Mouse (Mus musculus) erythroblast, embryonic 14.5 days (primary cell): ENCODE data around the gene Avl9. TPM values are rescaled to one million over a fixed set of nuclear protein-coding genes. Genes with fewer than 3 reads are reported as not detected.

Experiments
- H3K27me3 ChIP-seq: 2 replicates; pipeline ENCODE4 v1.6.1; 2012; ENCODE audit warnings: inconsistent platforms; ENCODE audit not compliant: control insufficient read depth
- H3K36me3 ChIP-seq: 2 replicates; pipeline ENCODE4 v1.6.1; 2012; ENCODE audit warnings: mild to moderate bottlenecking, inconsistent platforms; ENCODE audit not compliant: control insufficient read depth
- H3K4me1 ChIP-seq: 2 replicates; pipeline ENCODE4 v1.6.1; 2012; ENCODE audit warnings: inconsistent platforms; ENCODE audit not compliant: control insufficient read depth
- H3K4me3 ChIP-seq: replicated peaks from 2 replicates; pipeline ENCODE3; 2012; ENCODE audit warnings: moderate library complexity, mild to moderate bottlenecking, inconsistent platforms
- H3K9me3 ChIP-seq: 2 replicates; pipeline ENCODE4 v1.6.1; 2012; ENCODE audit warnings: low read length, inconsistent platforms, mixed read lengths; ENCODE audit not compliant: control insufficient read depth
- GATA1 ChIP-seq: IDR thresholded peaks from 2 replicates; pipeline ENCODE4 v1.6.1; 2012; ENCODE audit warnings: low read length, inconsistent platforms, mixed read lengths
- TAL1 ChIP-seq: IDR thresholded peaks from 3 replicates; pipeline ENCODE4 v1.6.1; 2012; ENCODE audit warnings: low read length, inconsistent platforms, mixed read lengths
- polyA plus RNA-seq: library from polyadenylated mRNA; stranded (reverse); fragments of >175 nt; gene quantifications from 2 replicates; pipeline ENCODE4 v1.2.3, GENCODE M21; 2012

The Avl9 gene
- polyA plus RNA-seq: 0.18 and 0.20 TPM in 2 replicates

DNA sequence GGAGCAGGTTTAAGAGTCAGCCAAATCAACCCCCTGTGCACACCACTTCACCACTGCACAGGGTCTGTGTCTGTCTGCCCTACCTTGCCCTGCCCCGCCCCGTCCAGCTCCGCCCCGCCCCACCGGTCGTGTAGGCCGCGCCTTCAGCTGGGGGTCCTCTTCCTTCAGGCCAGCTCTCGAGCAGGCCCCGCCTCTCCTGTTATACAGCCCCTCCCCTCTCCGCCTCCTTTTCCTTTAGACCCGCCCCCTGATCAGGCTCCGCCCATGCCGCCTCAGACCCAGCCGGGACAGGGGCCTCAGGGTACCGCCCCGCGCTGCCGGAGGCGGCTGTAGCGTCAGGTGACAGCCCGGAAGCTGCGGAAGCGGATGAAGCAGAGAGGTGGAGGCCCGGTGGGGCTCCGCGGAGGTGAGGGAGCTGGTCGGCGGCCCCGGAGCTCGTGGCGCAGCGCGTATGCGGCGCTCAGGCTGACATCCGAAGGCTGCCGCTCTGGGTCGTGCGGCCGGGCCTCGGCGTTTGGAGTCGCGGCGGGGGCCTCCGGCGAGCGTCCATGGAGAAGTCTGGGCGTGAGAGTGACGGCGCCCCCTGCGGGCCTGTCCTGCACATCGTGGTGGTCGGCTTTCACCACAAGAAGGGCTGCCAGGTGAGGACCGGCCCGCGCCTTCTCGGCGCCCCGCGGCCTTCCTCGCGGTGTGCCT lies at the start of gene Avl9:
Gene Avl9, plus strand, starts transcription at position 326 of the 696 bp plus-strand sequence.
- Histone ChIP-seq H3K27me3 (peaks cover 5% of the 10 kb centered on the region), H3K9me3 (no peaks in the 10 kb centered on the region), H3K4me1 (peaks cover 31% of the 10 kb centered on the region), H3K4me3 (peak within 1 kb of the TSS; percentile 95), H3K36me3 (no peaks in the 10 kb centered on the region)
- TF ChIP-seq TAL1 (no peak), GATA1 (no peak)

DNA sequence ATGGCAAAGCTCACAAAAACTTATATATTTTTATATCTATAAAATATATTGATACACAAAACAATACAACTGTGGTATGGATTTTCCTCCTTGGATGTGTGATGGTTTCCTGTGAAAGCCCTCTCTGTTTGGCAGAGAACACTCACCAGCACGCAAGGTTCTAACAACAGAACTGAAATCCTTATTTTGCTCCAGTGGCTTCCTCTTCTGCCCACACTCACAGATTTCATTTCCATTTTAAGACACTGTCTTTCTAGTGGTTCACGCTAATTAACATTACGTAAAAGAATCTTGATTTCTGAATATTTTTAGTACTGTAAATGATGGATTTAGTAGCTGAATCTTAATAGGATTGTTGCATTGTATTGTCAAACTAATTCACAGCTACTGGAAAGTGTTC lies 26.5 kb upstream of the Avl9 start:
- TF ChIP-seq GATA1: no peak
- no peak for TF ChIP-seq TAL1
- H3K4me3 ChIP-seq: no peak overlapping the region

DNA sequence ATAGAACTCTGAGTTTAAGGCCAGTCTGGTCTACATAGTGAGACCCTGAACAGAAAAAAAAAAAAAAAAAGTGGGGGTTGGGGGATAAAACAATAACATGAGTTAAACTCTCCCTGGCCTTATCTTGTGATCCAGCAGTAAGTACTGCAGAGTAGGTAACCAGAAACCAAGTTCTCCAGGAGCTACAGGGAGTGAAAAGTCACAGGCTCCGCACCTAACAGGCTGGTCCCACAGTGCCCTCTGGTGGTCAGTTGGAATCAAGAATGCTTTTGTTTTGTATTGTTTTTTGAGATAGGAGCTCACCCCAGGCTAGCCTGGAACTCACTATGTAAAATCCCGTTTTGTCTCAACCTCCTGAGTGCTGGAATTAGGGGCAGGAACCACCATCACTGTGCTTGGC lies 23.5 kb upstream of the Avl9 start:
- Histone ChIP-seq H3K9me3 (no peaks in the 10 kb centered on the region), H3K4me1 (no peaks in the 10 kb centered on the region), H3K4me3 (no peak overlapping the region), H3K36me3 (no peaks in the 10 kb centered on the region), H3K27me3 (no peaks in the 10 kb centered on the region)
- TF ChIP-seq GATA1: no peak
- no peak for TF ChIP-seq TAL1

More for the DNA sequence above, 26.5 kb upstream of the Avl9 start:
- no peaks in the 10 kb centered on the region for H3K27me3 ChIP-seq
- H3K4me1 ChIP-seq: no peaks in the 10 kb centered on the region
- no peaks in the 10 kb centered on the region for H3K9me3 ChIP-seq
- H3K36me3 ChIP-seq: no peaks in the 10 kb centered on the region

DNA sequence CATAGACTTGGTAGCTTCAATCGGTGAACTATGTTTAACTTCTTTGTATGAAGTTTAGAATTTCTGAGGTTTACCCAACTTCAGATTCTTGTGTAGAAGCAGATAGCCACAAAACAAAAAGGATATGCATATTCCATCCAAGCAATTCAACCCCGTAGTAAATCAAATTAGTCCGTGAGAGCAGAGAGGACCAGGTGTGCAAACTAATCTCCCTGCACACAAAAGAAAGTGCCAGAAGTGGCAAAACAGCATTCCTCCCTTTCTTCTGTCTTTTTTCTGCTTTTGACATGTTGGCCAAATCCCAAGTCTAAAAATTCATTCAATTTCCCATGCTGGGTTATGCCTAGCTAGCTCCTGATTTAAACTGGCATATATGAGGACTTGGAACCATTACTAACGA lies 22.3 kb upstream of the Avl9 start:
- Histone ChIP-seq H3K36me3 (no peaks in the 10 kb centered on the region), H3K27me3 (no peaks in the 10 kb centered on the region), H3K4me1 (no peaks in the 10 kb centered on the region), H3K9me3 (no peaks in the 10 kb centered on the region), H3K4me3 (no peak overlapping the region)
- no peak for TF ChIP-seq GATA1
- TF ChIP-seq TAL1: no peak

DNA sequence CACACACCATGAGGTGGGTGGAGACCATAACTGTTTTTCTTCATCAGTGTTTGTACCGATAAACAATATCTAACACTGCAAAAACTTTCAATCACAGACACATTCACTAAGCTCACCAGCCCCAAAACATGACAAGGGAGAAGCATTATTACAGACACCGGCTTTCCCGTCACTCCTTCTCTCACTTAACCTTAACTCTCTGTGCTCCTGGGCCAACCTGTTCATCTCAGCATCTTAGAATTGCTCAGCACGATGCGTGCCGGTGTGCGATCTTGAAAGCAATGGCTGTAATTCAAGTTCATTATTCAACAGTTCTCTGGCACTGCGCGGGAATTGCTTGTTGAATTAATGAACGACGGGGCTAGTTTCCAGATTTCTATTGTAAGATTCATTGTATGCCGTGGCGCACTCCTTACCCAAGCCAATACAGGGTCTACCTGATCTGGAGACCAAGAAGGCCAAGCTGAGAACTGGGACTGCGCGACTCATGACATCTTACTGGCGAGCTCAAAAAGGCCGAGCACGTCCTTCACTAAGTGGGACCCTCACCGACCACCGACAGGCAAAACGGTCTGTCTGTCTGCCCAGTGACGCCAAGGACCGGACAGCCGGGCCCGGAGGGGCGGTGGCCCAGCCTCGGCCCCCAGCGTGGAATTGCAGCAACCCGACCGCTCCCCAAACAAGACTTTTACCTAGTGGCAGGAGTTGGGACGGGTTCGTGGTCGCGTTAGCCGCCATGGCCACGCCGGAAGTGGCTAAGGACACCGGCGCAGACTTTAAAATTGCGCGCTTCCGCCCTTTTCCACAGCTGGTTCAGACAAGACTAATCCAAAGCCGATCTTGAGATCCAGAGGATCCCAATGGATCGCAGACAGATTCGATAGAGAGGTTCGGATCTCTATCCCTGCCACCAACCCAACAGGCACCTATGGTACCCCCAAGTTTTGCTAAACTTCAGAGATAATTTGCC lies 10.5 kb upstream of the Avl9 start, which contains the start of gene Lsm5:
Gene Lsm5, minus strand, starts transcription at position 780 of the 970 bp plus-strand sequence.
- no peaks in the 10 kb centered on the region for H3K27me3 ChIP-seq
- no peak for TF ChIP-seq TAL1
- TF ChIP-seq GATA1: no peak
- peaks cover 5% of the 10 kb centered on the region for H3K9me3 ChIP-seq
- peaks cover 5% of the 10 kb centered on the region for H3K36me3 ChIP-seq
- H3K4me1 ChIP-seq: peaks cover 17% of the 10 kb centered on the region
- peak within 1 kb of the TSS; percentile 95 for H3K4me3 ChIP-seq

- peaks cover 5% of the 10 kb centered on the region for H3K27me3 ChIP-seq
These were observed 519 bp upstream of the Avl9 start for GRCm38 (mm10) chr6:56714186-56714573.

DNA sequence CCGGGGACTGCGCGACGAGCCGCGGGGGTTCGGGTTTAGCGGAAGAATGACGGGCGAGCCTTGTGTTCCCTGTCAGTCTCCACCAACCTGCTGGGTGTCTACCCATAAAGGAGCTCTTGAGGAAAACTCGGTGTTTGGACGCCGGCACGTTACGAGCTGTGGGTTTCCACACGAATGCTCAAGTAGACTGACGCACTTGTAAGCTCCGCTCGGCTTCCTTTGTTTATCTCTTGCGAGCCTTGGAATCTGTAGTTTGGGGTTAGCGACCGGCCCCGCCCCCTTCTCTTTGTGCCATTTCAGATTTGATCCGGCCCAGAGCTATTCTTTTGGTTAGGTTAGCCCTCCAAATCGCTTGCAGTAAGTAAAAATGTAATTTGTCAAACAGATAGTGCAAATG lies 569 bp downstream of the Avl9 start:
- peaks cover 31% of the 10 kb centered on the region for H3K4me1 ChIP-seq
- no peaks in the 10 kb centered on the region for H3K36me3 ChIP-seq
- peak overlapping the region; percentile 95 for H3K4me3 ChIP-seq
- H3K9me3 ChIP-seq: no peaks in the 10 kb centered on the region
- H3K27me3 ChIP-seq: peaks cover 5% of the 10 kb centered on the region
- no peak for TF ChIP-seq TAL1
- no peak for TF ChIP-seq GATA1

More at GRCm38 (mm10) chr6:56714186-56714573, 519 bp upstream of the Avl9 start:
- no peak for TF ChIP-seq GATA1
- no peak for TF ChIP-seq TAL1
- peak overlapping the region; percentile 95 for H3K4me3 ChIP-seq
- H3K4me1 ChIP-seq: peaks cover 31% of the 10 kb centered on the region
- no peaks in the 10 kb centered on the region for H3K9me3 ChIP-seq
- no peaks in the 10 kb centered on the region for H3K36me3 ChIP-seq

GRCm38 (mm10) chr6:56719071-56719470 lies 4.4 kb downstream of the Avl9 start:
- Histone ChIP-seq H3K4me1 (peaks cover 33% of the 10 kb centered on the region), H3K9me3 (no peaks in the 10 kb centered on the region), H3K36me3 (peaks cover 4% of the 10 kb centered on the region), H3K4me3 (no peak overlapping the region), H3K27me3 (no peaks in the 10 kb centered on the region)
- no peak for TF ChIP-seq GATA1

DNA sequence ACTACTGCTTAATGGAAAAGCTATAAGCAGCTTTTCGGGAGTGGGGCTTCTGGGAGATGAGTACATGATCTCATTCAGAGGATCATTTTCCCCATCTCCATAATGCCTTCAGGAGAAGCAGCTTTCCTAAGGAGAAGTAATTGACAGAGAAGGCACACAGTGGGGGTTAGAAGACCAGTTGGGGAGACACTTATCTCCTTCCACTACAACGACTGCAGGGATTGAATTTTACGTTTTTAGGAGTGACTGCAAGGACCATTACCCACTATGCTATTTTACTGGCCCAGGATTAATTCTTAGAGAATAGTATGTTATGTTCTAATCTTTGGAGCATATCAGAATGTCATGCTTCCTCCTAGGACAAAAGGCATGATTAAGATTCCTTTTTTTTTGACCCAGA lies 6.2 kb downstream of the Avl9 start:
- Histone ChIP-seq H3K9me3 (no peaks in the 10 kb centered on the region), H3K4me1 (peaks cover 20% of the 10 kb centered on the region), H3K27me3 (no peaks in the 10 kb centered on the region), H3K4me3 (no peak overlapping the region), H3K36me3 (peaks cover 16% of the 10 kb centered on the region)
- no peak for TF ChIP-seq TAL1
